7 mouse cellular contexts compared by ENCODE assay signal in genomic region chr10:37138311-37138731, GRCm38 (mm10). TPM values are rescaled to one million over a fixed set of nuclear protein-coding genes. Genes with fewer than 3 reads are reported as not detected.
DNase-seq lines count a peak whose midpoint lies in the region; ATAC-seq and TF ChIP-seq lines count a peak whose summit lies in the region.

No protein-coding gene starts in this region.

- H3K4me2 ChIP-seq in forebrain, embryonic 15.5 days (replicated peaks): no peak overlapping the region
- H3K4me2 ChIP-seq in hindbrain, embryonic 15.5 days: no peak overlapping the region

- peaks cover 6% of the 10 kb centered on the region; the same call in 1 of the 2 replicates for H3K4me1 ChIP-seq in bone marrow macrophage, adult 2 months (ENCODE audit: control insufficient read depth, insufficient read depth, low read length)
- H3K4me1 ChIP-seq in forebrain, embryonic 15.5 days: peaks cover 23% of the 10 kb centered on the region
- peaks cover 20% of the 10 kb centered on the region for H3K4me1 ChIP-seq in hindbrain, embryonic 15.5 days (replicated peaks)
- H3K4me1 ChIP-seq in midbrain, embryonic 10.5 days: peaks cover 22% of the 10 kb centered on the region

- H3K9me3 ChIP-seq in forebrain, embryonic 15.5 days: no peaks in the 10 kb centered on the region
- H3K9me3 ChIP-seq in hindbrain, embryonic 15.5 days: no peaks in the 10 kb centered on the region
- H3K9me3 ChIP-seq in midbrain, embryonic 10.5 days (replicated peaks): no peaks in the 10 kb centered on the region

- peak overlapping the region; percentile 69 for H3K4me3 ChIP-seq in bone marrow macrophage, adult 2 months (ENCODE audit: insufficient read depth, low read length)
- peak overlapping the region; percentile 95 for H3K4me3 ChIP-seq in forebrain, embryonic 15.5 days
- peak overlapping the region; percentile 91 for H3K4me3 ChIP-seq in hindbrain, embryonic 15.5 days
- H3K4me3 ChIP-seq in midbrain, embryonic 10.5 days: peak overlapping the region; percentile 93

- ATAC-seq in forebrain, embryonic 15.5 days (replicated peaks): no peak
- ATAC-seq in hindbrain, embryonic 15.5 days (ENCODE audit: low FRiP score, low read depth): no peak

- no peak for TF ChIP-seq POLR2A in bone marrow macrophage, adult 2 months (IDR thresholded peaks at IDR 0.05; ENCODE audit: borderline replicate concordance, low read depth, low read length)

- peak overlapping the region; percentile 100 for H3K9ac ChIP-seq in forebrain, embryonic 15.5 days (replicated peaks)
- H3K9ac ChIP-seq in hindbrain, embryonic 15.5 days: peak overlapping the region; percentile 100

- 0% methylated on average over 26 of the region's 26 CpGs for WGBS in forebrain, embryonic 15.5 days
- WGBS in hindbrain, embryonic 15.5 days: under 1% methylated on average over 26 of the region's 26 CpGs
- under 1% methylated on average over 26 of the region's 26 CpGs for WGBS in midbrain, embryonic 10.5 days

- H3K36me3 ChIP-seq in forebrain, embryonic 15.5 days: peaks cover 16% of the 10 kb centered on the region
- H3K36me3 ChIP-seq in hindbrain, embryonic 15.5 days: 0 out of 2 replicates have a peak, but pooled peaks cover 8% of the 10 kb centered on the region
- H3K36me3 ChIP-seq in midbrain, embryonic 10.5 days: peaks cover 34% of the 10 kb centered on the region
- H3K36me3 ChIP-seq in splenic B cell, adult 2 months (ENCODE audit: control insufficient read depth, insufficient read depth, low read length, poor library complexity, severe bottlenecking): no peaks in the 10 kb centered on the region

- peak; percentile 2 for DNase-seq in MEL-GATA-1-ER (ENCODE audit: extremely low read depth, low read depth)
- DNase-seq in left cerebral cortex, adult 8-10 months (ENCODE audit: low spot score in 2 of 2): peak; percentile 35 to 40
- peak; percentile 71 for DNase-seq in midbrain, embryonic 10.5 days (ENCODE audit: low spot score)
- DNase-seq in splenic B cell, adult 2 months (ENCODE audit: low read depth, low spot score): peak; percentile 51

- H3K27ac ChIP-seq in bone marrow macrophage, adult 2 months (ENCODE audit: insufficient read depth, low read depth, low read length): peak overlapping the region; percentile 92
- H3K27ac ChIP-seq in forebrain, embryonic 15.5 days (replicated peaks): peak overlapping the region; percentile 100
- H3K27ac ChIP-seq in hindbrain, embryonic 15.5 days (replicated peaks): peak overlapping the region; percentile 100
- H3K27ac ChIP-seq in midbrain, embryonic 10.5 days (replicated peaks): peak overlapping the region; percentile 100

- H3K27me3 ChIP-seq in forebrain, embryonic 15.5 days: no peaks in the 10 kb centered on the region
- H3K27me3 ChIP-seq in hindbrain, embryonic 15.5 days: no peaks in the 10 kb centered on the region
- H3K27me3 ChIP-seq in midbrain, embryonic 10.5 days (ENCODE audit: low read depth, poor library complexity, severe bottlenecking): no peaks in the 10 kb centered on the region
- H3K27me3 ChIP-seq in splenic B cell, adult 2 months (ENCODE audit: control insufficient read depth, insufficient read depth, low read length, poor library complexity, severe bottlenecking): no peaks in the 10 kb centered on the region

- TF ChIP-seq CTCF in bone marrow macrophage, adult 2 months (IDR thresholded peaks at IDR 0.05; ENCODE audit: low read depth, low read length): no peak

RNA-seq across cellular contexts. Expression of gene Marcks, which starts 0.4 kb away (rescaled TPM):
- 332 and 341 TPM in 2 replicates for polyA plus RNA-seq in bone marrow macrophage, adult 2 months (2012; ENCODE audit: insufficient read depth, insufficient read length, missing spikeins)
- 214 and 227 TPM in 2 replicates for polyA plus RNA-seq in forebrain, embryonic 15.5 days (2015; fragmentation: Nextera tagmentation; extraction: Ambion mirVana)
- polyA plus RNA-seq in hindbrain, embryonic 15.5 days (2015; fragmentation: Nextera tagmentation; extraction: Ambion mirVana): 178 and 197 TPM in 2 replicates
- 100 to 1,000 TPM; 110 to 127 (median 121) TPM for total RNA-seq in left cerebral cortex, adult 8-10 months (2022)
- polyA plus RNA-seq in midbrain, embryonic 10.5 days (2016; fragmentation: Nextera tagmentation; extraction: Ambion mirVana): 169 and 200 TPM in 2 replicates

Comparison
In these comparisons a context has a peak if more than half of its experiments do, and no peak if none do; other contexts are left out.
1. DNase-seq: peak in every context shown above with its lines; median percentile 71 in midbrain, embryonic 10.5 days; 51 in splenic B cell, adult 2 months; 38 in left cerebral cortex, adult 8-10 months; 2 in MEL-GATA-1-ER.